Mouse (Mus musculus) myocyte (in vitro differentiated cells): ENCODE results near the gene Gal.

Experiments used
- POLR2A ChIP-seq: IDR thresholded peaks from one replicate; pipeline ENCODE4 v1.6.1; 2011; ENCODE audit warnings: low read depth, mild to moderate bottlenecking, control low read depth, moderate library complexity; ENCODE audit not compliant: insufficient read length
- USF1 ChIP-seq: IDR thresholded peaks from one replicate; pipeline ENCODE4 v1.6.1; 2011; ENCODE audit warnings: low read depth, mild to moderate bottlenecking, control low read depth, moderate library complexity

DNA sequence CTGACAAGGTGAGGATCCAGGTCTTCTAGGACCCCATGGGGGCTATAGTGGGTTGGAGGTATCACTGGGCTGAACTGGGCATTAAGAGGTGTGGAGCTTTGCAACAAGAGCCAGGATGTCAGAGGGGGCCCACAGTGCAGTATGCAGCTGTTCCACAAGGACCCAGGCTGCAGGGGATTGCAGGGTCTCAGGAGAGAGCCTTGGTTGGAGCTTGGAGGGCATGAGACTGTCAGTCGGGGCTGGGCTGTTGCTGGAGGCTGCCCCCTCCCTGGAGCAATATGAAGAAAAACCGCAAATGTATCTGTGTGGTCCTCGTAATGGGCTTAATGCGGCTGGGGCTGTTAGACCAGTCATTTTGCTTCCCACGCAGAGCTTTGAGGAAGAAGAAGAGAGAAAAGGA lies 26.3 kb upstream of the Gal start:
- TF ChIP-seq USF1 (no peak), POLR2A (no peak)
